Mouse (Mus musculus): ENCODE data around the gene Suco. TPM values are rescaled to one million over a fixed set of nuclear protein-coding genes. Genes with fewer than 3 reads are reported as not detected.

Suco gene
- polyA plus RNA-seq, 1 experiment from 2014 or later, result 27.9 TPM

GRCm38 (mm10) chr1:161918682-161919372 lies 42.3 kb upstream of the Suco start:
- ATAC-seq (ENCODE audit: insufficient read depth) (no peak), DNase-seq (no peak)
- Histone ChIP-seq H3K9me3 (ENCODE audit: low read depth, low read length) (no peaks in the 10 kb centered on the region), H3K36me3 (ENCODE audit: insufficient read depth) (no peaks in the 10 kb centered on the region), H3K4me3 (ENCODE audit: low read depth, low read length) (no peak overlapping the region), H3K27ac (ENCODE audit: low read depth) (no peak overlapping the region), H3K9ac (no peak overlapping the region), H3K27me3 (ENCODE audit: insufficient read depth, low read length) (no peaks in the 10 kb centered on the region), H3K4me2 (no peak overlapping the region), H3K4me1 (ENCODE audit: insufficient read depth) (no peaks in the 10 kb centered on the region)
- 53% methylated on average over 7 of the region's 7 CpGs for WGBS
- TF ChIP-seq CTCF (IDR thresholded peaks at IDR 0.05; ENCODE audit: low read depth), result no peak

GRCm38 (mm10) chr1:161917940-161918484 lies 41.5 kb upstream of the Suco start:
- DNase-seq (no peak), ATAC-seq (ENCODE audit: insufficient read depth) (no peak)
- Histone ChIP-seq H3K9ac (no peak overlapping the region), H3K9me3 (ENCODE audit: low read depth, low read length) (no peaks in the 10 kb centered on the region), H3K4me1 (ENCODE audit: insufficient read depth) (no peaks in the 10 kb centered on the region), H3K4me3 (ENCODE audit: low read depth, low read length) (no peak overlapping the region), H3K36me3 (ENCODE audit: insufficient read depth) (no peaks in the 10 kb centered on the region), H3K27me3 (ENCODE audit: insufficient read depth, low read length) (no peaks in the 10 kb centered on the region), H3K4me2 (no peak overlapping the region), H3K27ac (ENCODE audit: low read depth) (no peak overlapping the region)
- 71% methylated on average over 3 of the region's 3 CpGs for WGBS
- no peak for TF ChIP-seq CTCF (IDR thresholded peaks at IDR 0.05; ENCODE audit: low read depth)

- no peak overlapping the region for H3K9ac ChIP-seq
- H3K9me3 ChIP-seq (ENCODE audit: low read depth, low read length), result no peaks in the 10 kb centered on the region
- no peak overlapping the region for H3K4me3 ChIP-seq (ENCODE audit: low read depth, low read length)
- TF ChIP-seq CTCF (IDR thresholded peaks at IDR 0.05; ENCODE audit: low read depth), result no peak
- H3K36me3 ChIP-seq (ENCODE audit: insufficient read depth), result no peaks in the 10 kb centered on the region
- no peaks in the 10 kb centered on the region for H3K4me1 ChIP-seq (ENCODE audit: insufficient read depth)
- WGBS, result 60% methylated on average over 3 of the region's 3 CpGs
- H3K27me3 ChIP-seq (ENCODE audit: insufficient read depth, low read length), result no peaks in the 10 kb centered on the region
- ATAC-seq (ENCODE audit: insufficient read depth), result no peak
- H3K4me2 ChIP-seq, result no peak overlapping the region
- H3K27ac ChIP-seq (ENCODE audit: low read depth), result no peak overlapping the region
- DNase-seq, result no peak
These were observed 39.6 kb upstream of the Suco start for GRCm38 (mm10) chr1:161916036-161916435.

GRCm38 (mm10) chr1:161913648-161913984 lies 37.1 kb upstream of the Suco start:
- H3K36me3 ChIP-seq (ENCODE audit: insufficient read depth), result no peaks in the 10 kb centered on the region
- DNase-seq (peak; percentile 24), ATAC-seq (ENCODE audit: insufficient read depth) (no peak; the same call in 1 of the 2 replicates)
- H3K9me3 ChIP-seq (ENCODE audit: low read depth, low read length), result no peaks in the 10 kb centered on the region
- WGBS, result 45% methylated on average over 7 of the region's 7 CpGs
- H3K27me3 ChIP-seq (ENCODE audit: insufficient read depth, low read length), result no peaks in the 10 kb centered on the region
- no peak overlapping the region for H3K4me2 ChIP-seq
- no peak for TF ChIP-seq CTCF (IDR thresholded peaks at IDR 0.05; ENCODE audit: low read depth)
- no peak overlapping the region for H3K4me3 ChIP-seq (ENCODE audit: low read depth, low read length)
- H3K4me1 ChIP-seq (ENCODE audit: insufficient read depth), result no peaks in the 10 kb centered on the region
- H3K27ac ChIP-seq (ENCODE audit: low read depth), result no peak overlapping the region
- no peak overlapping the region for H3K9ac ChIP-seq

GRCm38 (mm10) chr1:161912940-161913647 lies 36.6 kb upstream of the Suco start:
- Histone ChIP-seq H3K27ac (ENCODE audit: low read depth) (no peak overlapping the region), H3K27me3 (ENCODE audit: insufficient read depth, low read length) (no peaks in the 10 kb centered on the region)
- no peak for DNase-seq

GRCm38 (mm10) chr1:161909074-161909473 lies 32.6 kb upstream of the Suco start:
- no peak for TF ChIP-seq CTCF (IDR thresholded peaks at IDR 0.05; ENCODE audit: low read depth)
- Histone ChIP-seq H3K9ac (no peak overlapping the region), H3K4me2 (no peak overlapping the region), H3K36me3 (ENCODE audit: insufficient read depth) (no peaks in the 10 kb centered on the region), H3K4me3 (ENCODE audit: low read depth, low read length) (no peak overlapping the region), H3K27ac (ENCODE audit: low read depth) (no peak overlapping the region), H3K4me1 (ENCODE audit: insufficient read depth) (no peaks in the 10 kb centered on the region), H3K9me3 (ENCODE audit: low read depth, low read length) (no peaks in the 10 kb centered on the region), H3K27me3 (ENCODE audit: insufficient read depth, low read length) (no peaks in the 10 kb centered on the region)
- ATAC-seq (ENCODE audit: insufficient read depth) (no peak), DNase-seq (no peak)
- 67% methylated on average over 8 of the region's 8 CpGs for WGBS

More at GRCm38 (mm10) chr1:161912940-161913647, 36.6 kb upstream of the Suco start:
- H3K4me3 ChIP-seq (ENCODE audit: low read depth, low read length), result no peak overlapping the region
- H3K4me2 ChIP-seq, result no peak overlapping the region
- TF ChIP-seq CTCF (IDR thresholded peaks at IDR 0.05; ENCODE audit: low read depth), result no peak
- ATAC-seq (ENCODE audit: insufficient read depth), result no peak
- H3K9me3 ChIP-seq (ENCODE audit: low read depth, low read length), result no peaks in the 10 kb centered on the region
- no peak overlapping the region for H3K9ac ChIP-seq
- WGBS, result 36% methylated on average over 4 of the region's 4 CpGs
- H3K36me3 ChIP-seq (ENCODE audit: insufficient read depth), result no peaks in the 10 kb centered on the region
- H3K4me1 ChIP-seq (ENCODE audit: insufficient read depth), result no peaks in the 10 kb centered on the region

- no peak overlapping the region for H3K4me2 ChIP-seq
- H3K36me3 ChIP-seq (ENCODE audit: insufficient read depth), result no peaks in the 10 kb centered on the region
- TF ChIP-seq CTCF (IDR thresholded peaks at IDR 0.05; ENCODE audit: low read depth), result no peak
- H3K9me3 ChIP-seq (ENCODE audit: low read depth, low read length), result no peaks in the 10 kb centered on the region
- H3K27me3 ChIP-seq (ENCODE audit: insufficient read depth, low read length), result no peaks in the 10 kb centered on the region
- no peak overlapping the region for H3K27ac ChIP-seq (ENCODE audit: low read depth)
- no peak overlapping the region for H3K4me3 ChIP-seq (ENCODE audit: low read depth, low read length)
- H3K4me1 ChIP-seq (ENCODE audit: insufficient read depth), result no peaks in the 10 kb centered on the region
- ATAC-seq (ENCODE audit: insufficient read depth) (peak; percentile 41; the same call in 1 of the 2 replicates), DNase-seq (peak; percentile 17)
- H3K9ac ChIP-seq, result no peak overlapping the region
- WGBS, result 5% methylated on average over 2 of the region's 2 CpGs
These were observed 31.4 kb upstream of the Suco start for GRCm38 (mm10) chr1:161907795-161908457.

All from lung, embryonic 14.5 days (tissue).